Mouse (Mus musculus) cerebellum, adult 2 months (tissue): ENCODE measurements around the gene Gas1.

Experiments used
- CTCF ChIP-seq: fragments of 200-500 bp; IDR thresholded peaks from 2 replicates; pipeline ENCODE4 v1.5.1; 2011; ENCODE audit warnings: low read depth, mild to moderate bottlenecking, control low read depth, low read length, moderate library complexity, borderline replicate concordance; ENCODE audit not compliant: insufficient read depth
- POLR2A ChIP-seq: fragments of 200-500 bp; IDR thresholded peaks from 2 replicates; pipeline ENCODE4 v1.6.1; 2011; ENCODE audit warnings: low read length, control low read depth, borderline replicate concordance; ENCODE audit not compliant: insufficient read depth

- TF ChIP-seq CTCF (no peak), POLR2A (no peak)
Measured at GRCm38 (mm10) chr13:60172366-60173017, 4.7 kb downstream of the Gas1 start.
